Mouse (Mus musculus): Measurements from ENCODE around the gene Fignl1. TPM values are rescaled to one million over a fixed set of nuclear protein-coding genes. Genes with fewer than 3 reads are reported as not detected.

Fignl1 gene
- polyA plus RNA-seq, 1 experiment = 24.9 TPM

- 19% methylated on average over 1 of the region's 1 CpGs for WGBS
- Histone ChIP-seq H3K4me1 (ENCODE audit: control insufficient read depth, insufficient read depth, low read length) (peaks cover 8% of the 10 kb centered on the region; the same call in 1 of the 2 replicates), H3K27ac (ENCODE audit: control insufficient read depth, insufficient read depth, low read depth, low read length, poor library complexity) (no peak overlapping the region)
Observed at GRCm38 (mm10) chr11:11766105-11766504, 42.7 kb downstream of the Fignl1 start.

GRCm38 (mm10) chr11:11765414-11765813 lies 43.3 kb downstream of the Fignl1 start:
- peaks cover 8% of the 10 kb centered on the region; the same call in 1 of the 2 replicates for H3K4me1 ChIP-seq (ENCODE audit: control insufficient read depth, insufficient read depth, low read length)
- H3K4me3 ChIP-seq (replicated peaks; ENCODE audit: control insufficient read depth, low read depth, low read length) = no peak overlapping the region
- no peak overlapping the region; the same call in 1 of the 2 replicates for H3K27ac ChIP-seq (ENCODE audit: control insufficient read depth, insufficient read depth, low read depth, low read length, poor library complexity)
- 37% methylated on average over 1 of the region's 1 CpGs for WGBS
- no peak for TF ChIP-seq CTCF (IDR thresholded peaks at IDR 0.05; ENCODE audit: control insufficient read depth, insufficient read depth, low read length)
- no peak for TF ChIP-seq POLR2A (IDR thresholded peaks at IDR 0.05; ENCODE audit: borderline replicate concordance, control insufficient read depth, low read depth, low read length)

More at GRCm38 (mm10) chr11:11766105-11766504, 42.7 kb downstream of the Fignl1 start:
- TF ChIP-seq CTCF (IDR thresholded peaks at IDR 0.05; ENCODE audit: control insufficient read depth, insufficient read depth, low read length) = no peak
- TF ChIP-seq POLR2A (IDR thresholded peaks at IDR 0.05; ENCODE audit: borderline replicate concordance, control insufficient read depth, low read depth, low read length) = no peak
- H3K4me3 ChIP-seq (replicated peaks; ENCODE audit: control insufficient read depth, low read depth, low read length) = no peak overlapping the region

GRCm38 (mm10) chr11:11763211-11763666 lies 45.5 kb downstream of the Fignl1 start:
- no peak overlapping the region for H3K4me3 ChIP-seq (replicated peaks; ENCODE audit: control insufficient read depth, low read depth, low read length)
- 13% methylated on average over 4 of the region's 4 CpGs for WGBS
- peaks cover 7% of the 10 kb centered on the region; the same call in 1 of the 2 replicates for H3K4me1 ChIP-seq (ENCODE audit: control insufficient read depth, insufficient read depth, low read length)
- TF ChIP-seq CTCF (IDR thresholded peaks at IDR 0.05; ENCODE audit: control insufficient read depth, insufficient read depth, low read length) = no peak
- no peak for TF ChIP-seq POLR2A (IDR thresholded peaks at IDR 0.05; ENCODE audit: borderline replicate concordance, control insufficient read depth, low read depth, low read length)
- peak overlapping the region; percentile 11 for H3K27ac ChIP-seq (ENCODE audit: control insufficient read depth, insufficient read depth, low read depth, low read length, poor library complexity)

GRCm38 (mm10) chr11:11758883-11759282 lies 49.9 kb downstream of the Fignl1 start:
- peaks cover 5% of the 10 kb centered on the region; the same call in 1 of the 2 replicates for H3K4me1 ChIP-seq (ENCODE audit: control insufficient read depth, insufficient read depth, low read length)
- no peak overlapping the region for H3K4me3 ChIP-seq (replicated peaks; ENCODE audit: control insufficient read depth, low read depth, low read length)
- no peak for TF ChIP-seq CTCF (IDR thresholded peaks at IDR 0.05; ENCODE audit: control insufficient read depth, insufficient read depth, low read length)
- TF ChIP-seq POLR2A (IDR thresholded peaks at IDR 0.05; ENCODE audit: borderline replicate concordance, control insufficient read depth, low read depth, low read length) = no peak
- no peak overlapping the region for H3K27ac ChIP-seq (ENCODE audit: control insufficient read depth, insufficient read depth, low read depth, low read length, poor library complexity)
- 84% methylated on average over 1 of the region's 1 CpGs for WGBS

- peaks cover 2% of the 10 kb centered on the region; the same call in 1 of the 2 replicates for H3K4me1 ChIP-seq (ENCODE audit: control insufficient read depth, insufficient read depth, low read length)
- no peak overlapping the region for H3K27ac ChIP-seq (ENCODE audit: control insufficient read depth, insufficient read depth, low read depth, low read length, poor library complexity)
- TF ChIP-seq POLR2A (IDR thresholded peaks at IDR 0.05; ENCODE audit: borderline replicate concordance, control insufficient read depth, low read depth, low read length) (no peak), CTCF (IDR thresholded peaks at IDR 0.05; ENCODE audit: control insufficient read depth, insufficient read depth, low read length) (no peak)
- no peak overlapping the region for H3K4me3 ChIP-seq (replicated peaks; ENCODE audit: control insufficient read depth, low read depth, low read length)
- WGBS = 81% methylated on average over 6 of the region's 6 CpGs
Observed at GRCm38 (mm10) chr11:11758121-11758520, 50.6 kb downstream of the Fignl1 start.

- no peak overlapping the region for H3K4me3 ChIP-seq (replicated peaks; ENCODE audit: control insufficient read depth, low read depth, low read length)
- 87% methylated on average over 5 of the region's 5 CpGs for WGBS
- H3K4me1 ChIP-seq (ENCODE audit: control insufficient read depth, insufficient read depth, low read length) = no peaks in the 10 kb centered on the region
- TF ChIP-seq POLR2A (IDR thresholded peaks at IDR 0.05; ENCODE audit: borderline replicate concordance, control insufficient read depth, low read depth, low read length) (no peak), CTCF (IDR thresholded peaks at IDR 0.05; ENCODE audit: control insufficient read depth, insufficient read depth, low read length) (no peak)
- H3K27ac ChIP-seq (ENCODE audit: control insufficient read depth, insufficient read depth, low read depth, low read length, poor library complexity) = no peak overlapping the region
Observed at GRCm38 (mm10) chr11:11752859-11753258, 55.9 kb downstream of the Fignl1 start.

GRCm38 (mm10) chr11:11751091-11751490 lies 57.7 kb downstream of the Fignl1 start:
- H3K27ac ChIP-seq (ENCODE audit: control insufficient read depth, insufficient read depth, low read depth, low read length, poor library complexity) = 0 out of 2 replicates have a peak overlapping the region, but pooled peaks have one; percentile 6
- 49% methylated on average over 5 of the region's 5 CpGs for WGBS
- no peak overlapping the region for H3K4me3 ChIP-seq (replicated peaks; ENCODE audit: control insufficient read depth, low read depth, low read length)
- TF ChIP-seq CTCF (IDR thresholded peaks at IDR 0.05; ENCODE audit: control insufficient read depth, insufficient read depth, low read length) (no peak), POLR2A (IDR thresholded peaks at IDR 0.05; ENCODE audit: borderline replicate concordance, control insufficient read depth, low read depth, low read length) (no peak)
- H3K4me1 ChIP-seq (ENCODE audit: control insufficient read depth, insufficient read depth, low read length) = no peaks in the 10 kb centered on the region

- peaks cover 1% of the 10 kb centered on the region; the same call in 1 of the 2 replicates for H3K4me1 ChIP-seq (ENCODE audit: control insufficient read depth, insufficient read depth, low read length)
- H3K4me3 ChIP-seq (replicated peaks; ENCODE audit: control insufficient read depth, low read depth, low read length) = no peak overlapping the region
- TF ChIP-seq POLR2A (IDR thresholded peaks at IDR 0.05; ENCODE audit: borderline replicate concordance, control insufficient read depth, low read depth, low read length) (no peak), CTCF (IDR thresholded peaks at IDR 0.05; ENCODE audit: control insufficient read depth, insufficient read depth, low read length) (no peak)
- WGBS = 60% methylated on average over 1 of the region's 1 CpGs
- no peak overlapping the region for H3K27ac ChIP-seq (ENCODE audit: control insufficient read depth, insufficient read depth, low read depth, low read length, poor library complexity)
Observed at GRCm38 (mm10) chr11:11744222-11744621, 64.5 kb downstream of the Fignl1 start.
